Mouse (Mus musculus) liver, adult 2 months (tissue): ENCODE measurements around the gene Atp10b.

Experiments
- CTCF ChIP-seq: fragments of 200-500 bp; IDR thresholded peaks from 2 replicates; pipeline ENCODE4 v1.5.1; 2011; ENCODE audit warnings: low read depth, low read length, control low read depth
- POLR2A ChIP-seq: fragments of 200-500 bp; IDR thresholded peaks from 2 replicates; pipeline ENCODE4 v1.6.1; 2011; ENCODE audit warnings: low read length, control low read depth; ENCODE audit not compliant: insufficient read depth; ENCODE audit errors: extremely low read depth

GRCm38 (mm10) chr11:43125908-43126477, 23.7 kb upstream of the Atp10b start:
- no peak for TF ChIP-seq CTCF
- TF ChIP-seq POLR2A = no peak
